Mouse (Mus musculus): Measurements from ENCODE around the gene Oca2.

- TF ChIP-seq CTCF (IDR thresholded peaks at IDR 0.05; ENCODE audit: low read depth, low read length) (no peak), POLR2AphosphoS5 (IDR thresholded peaks at IDR 0.05; ENCODE audit: insufficient replicate concordance, low read depth, low read length) (no peak), GATA2 (IDR thresholded peaks at IDR 0.05; ENCODE audit: borderline replicate concordance, low read depth, low read length) (no peak), GATA1 (IDR thresholded peaks at IDR 0.05; ENCODE audit: borderline replicate concordance, low read length) (no peak)
Observed at GRCm38 (mm10) chr7:56254568-56254967, 15.0 kb downstream of the Oca2 start.
